Comparison of ENCODE assay signal across 15 mouse cellular contexts in genomic region chr19:32216710-32217109, GRCm38 (mm10).
"Had no signal": no experiment of that assay in that cellular context is flagged by ENCODE, and none has a peak within 500 bp of the region (broad histone marks: within the 10 kb centered on the region; RNA-seq: fewer than 3 reads in every experiment).

No protein-coding gene starts in this region.

- H3K9ac ChIP-seq: lung, embryonic 14.5 days; midbrain, embryonic 12.5 days; neural tube, embryonic 12.5 days had no signal

- H3K4me3 ChIP-seq: midbrain, embryonic 10.5 days; midbrain, embryonic 12.5 days; myocyte; neural tube, embryonic 12.5 days had no signal

- H3K36me3 ChIP-seq: midbrain, embryonic 12.5 days; neural tube, embryonic 12.5 days had no signal

- H3K9me3 ChIP-seq: midbrain, embryonic 10.5 days; midbrain, embryonic 12.5 days; neural tube, embryonic 12.5 days had no signal

- DNase-seq: lung, adult 18-20 months; lung, embryonic 14.5 days; lung, postnatal 10 days; lung, postnatal 4 days; midbrain, embryonic 14.5 days; right cerebral cortex, postnatal 14 days; spleen, adult 18-20 months; thymus, adult 18-20 months; thymus, postnatal 14 days; thymus, postnatal 36 days had no signal

- H3K4me2 ChIP-seq: lung, embryonic 14.5 days; midbrain, embryonic 12.5 days; neural tube, embryonic 12.5 days had no signal

- H3K4me1 ChIP-seq: neural tube, embryonic 12.5 days had no signal

- ATAC-seq: midbrain, embryonic 16.5 days had no signal

- H3K27me3 ChIP-seq: midbrain, embryonic 12.5 days; neural tube, embryonic 12.5 days had no signal

- H3K27ac ChIP-seq: midbrain, embryonic 10.5 days; midbrain, embryonic 12.5 days; neural tube, embryonic 12.5 days had no signal
